Mouse (Mus musculus) ES-Bruce4 (cell line): ENCODE measurements around the gene Unc5b.

Source experiments
- CTCF ChIP-seq: IDR thresholded peaks from one replicate; pipeline ENCODE4 v1.8.1; 2011; ENCODE audit warnings: low read depth, low read length
- EP300 ChIP-seq: IDR thresholded peaks from 2 replicates; pipeline ENCODE4 v1.6.1; 2011; ENCODE audit warnings: low read depth, low read length; ENCODE audit not compliant: insufficient read depth
- POLR2A ChIP-seq: IDR thresholded peaks from one replicate; pipeline ENCODE4 v1.8.1; 2011; ENCODE audit warnings: low read length; ENCODE audit not compliant: insufficient read depth

- no peak for TF ChIP-seq EP300
- TF ChIP-seq POLR2A: no peak
- TF ChIP-seq CTCF: no peak
Measured at GRCm38 (mm10) chr10:60822641-60823425, 8.5 kb downstream of the Unc5b start.
